Mouse (Mus musculus): Measurements from ENCODE around the gene Tagln.

GRCm38 (mm10) chr9:45919895-45920294, 16.0 kb downstream of the Tagln start:
- TF ChIP-seq CTCF (IDR thresholded peaks at IDR 0.05; ENCODE audit: low read depth, low read length) (no peak), POLR2A (IDR thresholded peaks at IDR 0.05; ENCODE audit: insufficient read depth, low read length) (no peak), EP300 (IDR thresholded peaks at IDR 0.05; ENCODE audit: insufficient read depth, low read depth, low read length) (no peak)
